Mouse (Mus musculus) c-Kit-positive CD71-negative TER-119-negative erythroid progenitor cells, embryonic 14.5 days (primary cell): ENCODE data around the gene Lbhd1.

ENCODE experiments used
- DNase-seq: peaks from one replicate; pipeline ENCODE4 v3.0.0-alpha.2; 2013; ENCODE audit warnings: low read depth

Lbhd1 gene

GRCm38 (mm10) chr19:8911810-8912209 lies 28.3 kb downstream of the Lbhd1 start:
- DNase-seq: no peak

GRCm38 (mm10) chr19:8914212-8914611 lies 30.7 kb downstream of the Lbhd1 start:
- no peak for DNase-seq

GRCm38 (mm10) chr19:8919000-8919399 lies 35.5 kb downstream of the Lbhd1 start:
- no peak for DNase-seq

- no peak for DNase-seq
Observed at GRCm38 (mm10) chr19:8919684-8920072, 36.1 kb downstream of the Lbhd1 start.

GRCm38 (mm10) chr19:8920073-8920736 lies 36.7 kb downstream of the Lbhd1 start, which contains the start of gene B3gat3:
TSS of gene B3gat3 (plus strand) at chr19:8920374.
- peak; percentile 81 for DNase-seq

- no peak for DNase-seq
Observed at GRCm38 (mm10) chr19:8920836-8921291, 37.3 kb downstream of the Lbhd1 start.

- no peak for DNase-seq
Observed at GRCm38 (mm10) chr19:8921741-8922140, 38.2 kb downstream of the Lbhd1 start.

GRCm38 (mm10) chr19:8926766-8927165 lies 43.2 kb downstream of the Lbhd1 start:
- no peak for DNase-seq

- DNase-seq: no peak
Observed at GRCm38 (mm10) chr19:8927891-8928525, 44.5 kb downstream of the Lbhd1 start.

- DNase-seq: no peak
Observed at GRCm38 (mm10) chr19:8928689-8929223, 45.2 kb downstream of the Lbhd1 start.

- DNase-seq: peak; percentile 79
Observed at GRCm38 (mm10) chr19:8929224-8930088, 45.9 kb downstream of the Lbhd1 start, which contains the start of the genes Rom1 and Eml3. TSS of gene Rom1 (minus strand) at chr19:8929356. TSS of gene Eml3 (plus strand) at chr19:8929552.

- no peak for DNase-seq
Observed at GRCm38 (mm10) chr19:8930117-8930516, 46.6 kb downstream of the Lbhd1 start.

GRCm38 (mm10) chr19:8930771-8931170 lies 47.2 kb downstream of the Lbhd1 start:
- DNase-seq: no peak

GRCm38 (mm10) chr19:8936736-8937135 lies 53.2 kb downstream of the Lbhd1 start:
- no peak for DNase-seq

GRCm38 (mm10) chr19:8940526-8941133 lies 57.1 kb downstream of the Lbhd1 start:
- DNase-seq: no peak

GRCm38 (mm10) chr19:8941136-8941514 lies 57.6 kb downstream of the Lbhd1 start:
- no peak for DNase-seq

- peak; percentile 93 for DNase-seq
Observed at GRCm38 (mm10) chr19:8941515-8942217, 58.1 kb downstream of the Lbhd1 start, which contains the start of gene Mta2. TSS of gene Mta2 (plus strand) at chr19:8941875.
